In the genomic region with DNA sequence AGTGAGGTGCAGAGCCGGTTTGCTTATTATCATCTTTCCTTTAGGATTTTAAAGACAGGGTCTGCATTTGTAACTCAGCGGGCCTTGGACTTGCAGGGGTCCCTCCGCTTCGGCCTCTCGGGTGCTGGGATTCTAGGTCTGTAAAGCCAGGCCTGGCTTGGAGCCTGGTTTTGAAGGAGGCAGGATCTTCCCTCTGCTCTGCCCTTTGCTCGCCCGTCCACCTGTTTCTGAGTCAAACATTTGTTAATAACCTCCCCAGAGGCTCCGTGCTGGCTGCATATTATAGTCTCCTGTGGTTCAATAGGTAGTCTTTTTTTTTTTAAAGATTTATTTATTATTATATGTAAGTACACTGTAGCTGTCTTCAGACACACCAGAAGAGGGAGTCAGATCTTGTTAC, we compare ENCODE assay signal across 28 mouse cellular contexts. TPM values are rescaled to one million over a fixed set of nuclear protein-coding genes. Genes with fewer than 3 reads are reported as not detected.
DNase-seq lines count a peak whose midpoint lies in the region; ATAC-seq and TF ChIP-seq lines count a peak whose summit lies in the region.
"Had no signal": no experiment of that assay in that cellular context is flagged by ENCODE, and none has a peak within 500 bp of the region (broad histone marks: within the 10 kb centered on the region; RNA-seq: fewer than 3 reads in every experiment).

No protein-coding gene starts in this region.

- WGBS in liver, adult 2 months: 15% methylated on average over 8 of the region's 8 CpGs
- 73% methylated on average over 8 of the region's 8 CpGs for WGBS in limb, embryonic 15.5 days
- 58% methylated on average over 8 of the region's 8 CpGs for WGBS in liver, embryonic 16.5 days (ENCODE audit: insufficient replicate concordance)

- no peaks in the 10 kb centered on the region for H3K36me3 ChIP-seq in liver, adult 2 months (ENCODE audit: control insufficient read depth, insufficient read depth, low read length)
- H3K36me3 ChIP-seq in limb, embryonic 15.5 days: peaks cover 9% of the 10 kb centered on the region; the same call in 1 of the 2 replicates
- no peaks in the 10 kb centered on the region for H3K36me3 ChIP-seq in liver, embryonic 16.5 days (ENCODE audit: control insufficient read depth, insufficient read depth)
- H3K36me3 ChIP-seq: forebrain, embryonic 12.5 days; G1E; heart, embryonic 12.5 days; midbrain, embryonic 12.5 days had no signal

- no peaks in the 10 kb centered on the region for H3K9me3 ChIP-seq in limb, embryonic 15.5 days
- no peaks in the 10 kb centered on the region for H3K9me3 ChIP-seq in liver, embryonic 16.5 days (replicated peaks; ENCODE audit: control insufficient read depth, low read length)
- H3K9me3 ChIP-seq: forebrain, embryonic 12.5 days; G1E; heart, embryonic 12.5 days; midbrain, embryonic 12.5 days had no signal

- peaks cover 33% of the 10 kb centered on the region for H3K4me1 ChIP-seq in liver, adult 2 months (ENCODE audit: control insufficient read depth, insufficient read depth, low read length)
- peaks cover 60% of the 10 kb centered on the region for H3K4me1 ChIP-seq in limb, embryonic 15.5 days
- no peaks in the 10 kb centered on the region; the same call in none of the 2 replicates for H3K4me1 ChIP-seq in liver, embryonic 16.5 days (ENCODE audit: control insufficient read depth, low read depth, low read length)

- H3K4me2 ChIP-seq in limb, embryonic 15.5 days: no peak overlapping the region
- no peak overlapping the region for H3K4me2 ChIP-seq in liver, embryonic 16.5 days (ENCODE audit: low read depth, low read length)
- H3K4me2 ChIP-seq: forebrain, embryonic 12.5 days; heart, embryonic 12.5 days; midbrain, embryonic 12.5 days had no signal

- ATAC-seq in limb, embryonic 15.5 days (ENCODE audit: insufficient number of reproducible peaks, low FRiP score, low TSS enrichment, low read depth): no peak
- ATAC-seq in liver, embryonic 16.5 days (ENCODE audit: low read depth): no peak
- ATAC-seq: Patski had no signal

- peaks cover 16% of the 10 kb centered on the region; the same call in 1 of the 2 replicates for H3K79me2 ChIP-seq in liver, adult 2 months (ENCODE audit: control insufficient read depth, insufficient read depth, low read length)

- H3K9ac ChIP-seq in liver, adult 2 months (ENCODE audit: low read depth, low read length): peak overlapping the region; percentile 9
- H3K9ac ChIP-seq in limb, embryonic 15.5 days: no peak overlapping the region
- H3K9ac ChIP-seq in liver, embryonic 16.5 days (ENCODE audit: low read depth, low read length): no peak overlapping the region
- H3K9ac ChIP-seq: forebrain, embryonic 12.5 days; heart, embryonic 12.5 days; midbrain, embryonic 12.5 days had no signal

- peak overlapping the region; percentile 67 for H3K27ac ChIP-seq in liver, adult 2 months (replicated peaks; ENCODE audit: insufficient read depth, low read depth, low read length)
- peak overlapping the region; percentile 30; the same call in 1 of the 2 replicates for H3K27ac ChIP-seq in limb, embryonic 15.5 days
- peak overlapping the region; percentile 67 for H3K27ac ChIP-seq in liver, embryonic 16.5 days (ENCODE audit: low read length)
- H3K27ac ChIP-seq: forebrain, embryonic 12.5 days; midbrain, embryonic 12.5 days; stomach, postnatal 0 days had no signal

- H3K27me3 ChIP-seq in liver, adult 2 months (ENCODE audit: control insufficient read depth, insufficient read depth, low read length): no peaks in the 10 kb centered on the region
- H3K27me3 ChIP-seq in limb, embryonic 15.5 days: no peaks in the 10 kb centered on the region
- H3K27me3 ChIP-seq in liver, embryonic 16.5 days (ENCODE audit: control insufficient read depth, insufficient read depth, low read depth, low read length): peaks cover 18% of the 10 kb centered on the region
- H3K27me3 ChIP-seq: Patski had no signal

- DNase-seq in kidney, adult 11 months: peak; percentile 48
- DNase-seq in kidney, postnatal 4 days: no peak
- peak; percentile 85 for DNase-seq in liver, adult 2 months (ENCODE audit: extremely low read depth, low read depth, low spot score)
- DNase-seq in liver: no peak
- DNase-seq in retina, embryonic 14.5 days (ENCODE audit: low spot score): no peak
- no peak for DNase-seq in neural tube, embryonic 10.5 days (ENCODE audit: extremely low spot score, low spot score)
- DNase-seq: adrenal gland, adult 2 months; cerebellum, adult 11 months; cerebellum, adult 9-11 months; heart, postnatal 10 days; layer of hippocampus, adult 9-11 months; lung, adult 2 months; lung, postnatal 14 days; right cerebral cortex, postnatal 14 days; thymus, adult 2 months had no signal

- TF ChIP-seq POLR2A in liver, adult 2 months (IDR thresholded peaks at IDR 0.05; ENCODE audit: extremely low read depth, insufficient read depth, low read length): no peak

- H3K4me3 ChIP-seq in liver, adult 2 months (ENCODE audit: insufficient read depth, low read depth, low read length): peak overlapping the region; percentile 17; the same call in 1 of the 2 replicates
- no peak overlapping the region for H3K4me3 ChIP-seq in limb, embryonic 15.5 days
- no peak overlapping the region for H3K4me3 ChIP-seq in liver, embryonic 16.5 days (ENCODE audit: low read depth, low read length)
- H3K4me3 ChIP-seq: erythroblast, embryonic 14.5 days; forebrain, embryonic 12.5 days; heart, embryonic 12.5 days; midbrain, embryonic 12.5 days had no signal

- TF ChIP-seq CTCF in liver, adult 2 months (IDR thresholded peaks at IDR 0.05; ENCODE audit: low read depth, low read length): no peak

RNA-seq across cellular contexts. Expression of a gene that starts 9.4 kb away (rescaled TPM):
- 3.3 and 5.6 TPM in 2 replicates for total RNA-seq in liver, adult 2 months (2014; rRNA removed)
- polyA plus RNA-seq in liver, adult 2 months (2012; rRNA removed): 5.2 and 5.8 TPM in 2 replicates
- 15.4 and 19.0 TPM in 2 replicates for polyA plus RNA-seq in limb, embryonic 15.5 days (2015; fragmentation: Nextera tagmentation; extraction: Ambion mirVana)
- 2.2 and 3.0 TPM in 2 replicates for polyA plus RNA-seq in liver, embryonic 16.5 days (2015; fragmentation: Nextera tagmentation; extraction: Ambion mirVana)
- total RNA-seq: granulocyte monocyte progenitor cell, adult 5-6 weeks; megakaryocyte progenitor cell, adult 5-6 weeks; monocyte, adult 5-6 weeks had no signal

RNA-seq across cellular contexts. Expression of a gene that starts 32.0 kb away (rescaled TPM):
- 34.8 and 39.3 TPM in 2 replicates for total RNA-seq in liver, adult 2 months (2014; rRNA removed)
- 20.1 and 28.9 TPM in 2 replicates for polyA plus RNA-seq in liver, adult 2 months (2012; rRNA removed)
- 20.6 and 29.9 TPM in 2 replicates for polyA plus RNA-seq in limb, embryonic 15.5 days (2015; fragmentation: Nextera tagmentation; extraction: Ambion mirVana)
- 25.3 and 29.8 TPM in 2 replicates for polyA plus RNA-seq in liver, embryonic 16.5 days (2015; fragmentation: Nextera tagmentation; extraction: Ambion mirVana)
- total RNA-seq: CH12.LX; granulocyte monocyte progenitor cell, adult 5-6 weeks had no signal
- polyA plus RNA-seq: erythroblast, embryonic 14.5 days; G1E had no signal

RNA-seq across cellular contexts. Expression of a gene that starts 43.4 kb away (rescaled TPM):
- total RNA-seq in liver, adult 2 months (2014; rRNA removed): 0.40 and 0.46 TPM in 2 replicates
- 0.75 and 0.76 TPM in 2 replicates for polyA plus RNA-seq in liver, adult 2 months (2012; rRNA removed)
- polyA plus RNA-seq in limb, embryonic 15.5 days (2015; fragmentation: Nextera tagmentation; extraction: Ambion mirVana): 10.0 and 14.5 TPM in 2 replicates
- 83.5 and 93.6 TPM in 2 replicates for polyA plus RNA-seq in liver, embryonic 16.5 days (2015; fragmentation: Nextera tagmentation; extraction: Ambion mirVana)

Comparison
In these comparisons a context has a peak if more than half of its experiments do, and no peak if none do; other contexts are left out.
1. DNase-seq: peak in kidney, adult 11 months (single experiment) and liver, adult 2 months (single experiment); none in kidney, postnatal 4 days (0 of 2), liver (single experiment), retina, embryonic 14.5 days (single experiment) and neural tube, embryonic 10.5 days (single experiment).
2. Peak in every context shown above with its lines, with median percentiles within 50 percentile points of each other: H3K27ac ChIP-seq.